Mouse (Mus musculus): ENCODE measurements around the gene Olfr624. TPM values are rescaled to one million over a fixed set of nuclear protein-coding genes. Genes with fewer than 3 reads are reported as not detected.

Gene Olfr624
- polyA plus RNA-seq, 1 experiment = 0.13 TPM

DNA sequence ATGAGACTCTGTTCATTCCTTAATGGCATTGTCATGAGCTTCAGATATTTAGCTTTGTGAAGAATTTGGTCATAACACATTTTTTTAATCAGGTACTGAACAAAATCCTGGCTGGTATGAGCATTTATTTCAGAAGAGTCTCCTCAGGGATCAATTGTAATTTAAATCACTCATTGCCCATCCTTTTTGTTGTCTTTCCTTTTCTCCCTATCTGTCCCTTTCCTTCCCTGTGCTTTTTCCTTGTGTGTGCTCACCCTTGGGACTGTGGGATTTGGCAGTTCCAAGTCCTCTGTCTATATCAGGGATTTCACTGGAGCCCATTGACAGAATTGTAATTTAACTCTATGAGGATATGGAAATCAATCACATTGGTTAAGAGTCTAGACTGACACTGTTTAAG, 7.4 kb downstream of the Olfr624 start, which contains the start of gene Olfr623:
Gene Olfr623 (minus strand): TSS at position 101 of the 400 bp plus-strand sequence.
- Histone ChIP-seq H3K27ac (ENCODE audit: insufficient read depth, low read length) (no peak within 1 kb of the TSS), H3K27me3 (ENCODE audit: control insufficient read depth, insufficient read depth, low read length, poor library complexity, severe bottlenecking) (no peaks in the 10 kb centered on the region), H3K4me1 (ENCODE audit: control insufficient read depth, insufficient read depth, low read length) (no peaks in the 10 kb centered on the region), H3K36me3 (ENCODE audit: control insufficient read depth, insufficient read depth, low read length, poor library complexity, severe bottlenecking) (no peaks in the 10 kb centered on the region), H3K9me3 (replicated peaks; ENCODE audit: control insufficient read depth, insufficient read depth, low read length, poor library complexity, severe bottlenecking) (no peaks in the 10 kb centered on the region), H3K9ac (ENCODE audit: low read depth, poor library complexity, severe bottlenecking) (no peak within 1 kb of the TSS), H3K4me3 (ENCODE audit: low read depth, low read length) (no peak within 1 kb of the TSS)
- TF ChIP-seq CTCF (IDR thresholded peaks at IDR 0.05; ENCODE audit: low read depth, low read length) (no peak), POLR2A (IDR thresholded peaks at IDR 0.05; ENCODE audit: insufficient read depth, low read length) (no peak), EP300 (IDR thresholded peaks at IDR 0.05; ENCODE audit: insufficient read depth, low read depth, low read length) (no peak)

DNA sequence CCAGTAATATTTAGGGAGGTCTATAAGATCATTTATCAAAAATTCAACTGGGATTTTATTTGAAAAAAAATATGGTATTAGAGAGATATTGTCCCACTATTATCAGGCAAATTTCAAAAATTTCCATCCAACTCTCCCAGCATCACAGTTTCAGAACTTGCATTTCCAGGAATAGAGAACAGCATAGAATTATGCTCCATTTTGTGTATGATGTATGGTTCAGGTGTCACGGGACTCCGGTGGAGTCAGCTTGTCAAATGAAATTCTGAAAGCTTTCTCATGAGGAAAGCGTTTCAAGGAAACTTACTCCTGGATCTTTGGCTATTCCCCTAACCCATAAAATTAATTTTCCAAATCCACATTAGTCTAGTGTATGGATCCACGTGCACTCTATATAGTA, 26.9 kb downstream of the Olfr624 start:
- H3K4me1 ChIP-seq (ENCODE audit: control insufficient read depth, insufficient read depth, low read length) = no peaks in the 10 kb centered on the region
- no peaks in the 10 kb centered on the region for H3K36me3 ChIP-seq (ENCODE audit: control insufficient read depth, insufficient read depth, low read length, poor library complexity, severe bottlenecking)
- no peak for TF ChIP-seq EP300 (IDR thresholded peaks at IDR 0.05; ENCODE audit: insufficient read depth, low read depth, low read length)
- TF ChIP-seq POLR2A (IDR thresholded peaks at IDR 0.05; ENCODE audit: insufficient read depth, low read length) = no peak
- TF ChIP-seq CTCF (IDR thresholded peaks at IDR 0.05; ENCODE audit: low read depth, low read length) = no peak
- no peak overlapping the region for H3K4me3 ChIP-seq (ENCODE audit: low read depth, low read length)
- no peaks in the 10 kb centered on the region for H3K27me3 ChIP-seq (ENCODE audit: control insufficient read depth, insufficient read depth, low read length, poor library complexity, severe bottlenecking)
- H3K9me3 ChIP-seq (replicated peaks; ENCODE audit: control insufficient read depth, insufficient read depth, low read length, poor library complexity, severe bottlenecking) = no peaks in the 10 kb centered on the region
- H3K9ac ChIP-seq (ENCODE audit: low read depth, poor library complexity, severe bottlenecking) = no peak overlapping the region
- H3K27ac ChIP-seq (ENCODE audit: insufficient read depth, low read length) = no peak overlapping the region

DNA sequence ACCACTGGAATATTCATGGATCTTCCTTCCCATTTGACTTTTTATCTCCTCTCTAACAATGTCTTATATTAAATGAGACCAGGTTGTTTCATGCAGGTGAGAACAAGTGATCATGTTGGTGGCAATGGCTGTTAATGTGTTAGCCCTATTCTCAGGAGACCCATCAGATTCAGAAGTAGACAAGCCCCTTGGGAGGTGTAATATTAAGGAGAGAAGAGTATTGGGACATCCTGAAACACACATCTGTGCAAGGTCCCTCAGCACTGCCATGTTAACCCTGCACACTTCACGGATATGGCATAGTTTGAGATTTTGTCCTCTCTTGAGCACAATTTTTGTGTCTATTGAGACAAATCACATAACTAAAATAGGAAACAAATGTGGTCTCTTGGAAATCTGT, 28.4 kb downstream of the Olfr624 start, which contains the start of gene Olfr622:
Gene Olfr622 (minus strand): TSS at position 101 of the 400 bp plus-strand sequence.
- Histone ChIP-seq H3K27me3 (ENCODE audit: control insufficient read depth, insufficient read depth, low read length, poor library complexity, severe bottlenecking) (no peaks in the 10 kb centered on the region), H3K9me3 (replicated peaks; ENCODE audit: control insufficient read depth, insufficient read depth, low read length, poor library complexity, severe bottlenecking) (no peaks in the 10 kb centered on the region), H3K4me3 (ENCODE audit: low read depth, low read length) (no peak within 1 kb of the TSS), H3K36me3 (ENCODE audit: control insufficient read depth, insufficient read depth, low read length, poor library complexity, severe bottlenecking) (no peaks in the 10 kb centered on the region), H3K9ac (ENCODE audit: low read depth, poor library complexity, severe bottlenecking) (no peak within 1 kb of the TSS), H3K4me1 (ENCODE audit: control insufficient read depth, insufficient read depth, low read length) (no peaks in the 10 kb centered on the region), H3K27ac (ENCODE audit: insufficient read depth, low read length) (no peak within 1 kb of the TSS)
- no peak for TF ChIP-seq CTCF (IDR thresholded peaks at IDR 0.05; ENCODE audit: low read depth, low read length)
- TF ChIP-seq POLR2A (IDR thresholded peaks at IDR 0.05; ENCODE audit: insufficient read depth, low read length) = no peak
- TF ChIP-seq EP300 (IDR thresholded peaks at IDR 0.05; ENCODE audit: insufficient read depth, low read depth, low read length) = no peak

DNA sequence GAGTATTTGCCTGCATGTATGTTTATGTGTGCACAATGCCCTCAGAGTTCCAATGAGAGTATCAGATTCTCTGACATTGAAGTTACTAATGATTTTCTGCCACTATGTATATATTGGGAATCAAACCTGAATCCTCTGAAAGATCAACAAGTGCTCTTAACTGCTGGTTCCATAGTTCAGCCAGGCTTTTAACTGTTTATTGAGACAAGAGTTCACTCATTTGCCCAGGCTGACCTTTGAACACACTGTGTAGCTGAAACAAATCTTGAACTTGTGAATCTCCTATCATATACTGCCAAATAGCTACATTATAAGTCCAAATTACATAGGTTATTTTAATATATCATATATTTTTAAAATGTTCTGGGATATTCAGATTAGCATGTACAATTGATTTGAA, 34.2 kb downstream of the Olfr624 start:
- Histone ChIP-seq H3K9ac (ENCODE audit: low read depth, poor library complexity, severe bottlenecking) (no peak overlapping the region), H3K4me3 (ENCODE audit: low read depth, low read length) (no peak overlapping the region), H3K27ac (ENCODE audit: insufficient read depth, low read length) (no peak overlapping the region), H3K9me3 (replicated peaks; ENCODE audit: control insufficient read depth, insufficient read depth, low read length, poor library complexity, severe bottlenecking) (no peaks in the 10 kb centered on the region), H3K4me1 (ENCODE audit: control insufficient read depth, insufficient read depth, low read length) (no peaks in the 10 kb centered on the region), H3K27me3 (ENCODE audit: control insufficient read depth, insufficient read depth, low read length, poor library complexity, severe bottlenecking) (no peaks in the 10 kb centered on the region), H3K36me3 (ENCODE audit: control insufficient read depth, insufficient read depth, low read length, poor library complexity, severe bottlenecking) (no peaks in the 10 kb centered on the region)
- TF ChIP-seq POLR2A (IDR thresholded peaks at IDR 0.05; ENCODE audit: insufficient read depth, low read length) (no peak), CTCF (IDR thresholded peaks at IDR 0.05; ENCODE audit: low read depth, low read length) (no peak), EP300 (IDR thresholded peaks at IDR 0.05; ENCODE audit: insufficient read depth, low read depth, low read length) (no peak)

Other genes starting within 250 kb of the Olfr624 start
- gene Olfr605, start 225.8 kb downstream of the Olfr624 start, polyA plus RNA-seq (2011; ENCODE audit: insufficient read depth, insufficient read length, low read depth, missing spikeins) = not detected in 2 replicates
- not detected in 2 replicates for gene Olfr606, start 222.1 kb downstream of the Olfr624 start, polyA plus RNA-seq (2011; ENCODE audit: insufficient read depth, insufficient read length, low read depth, missing spikeins)
- 0.13 TPM in 1 of 2 replicates, not detected in the other for gene Olfr607, start 207.0 kb downstream of the Olfr624 start, polyA plus RNA-seq (2011; ENCODE audit: insufficient read depth, insufficient read length, low read depth, missing spikeins)
- gene Olfr608, start 201.3 kb downstream of the Olfr624 start, polyA plus RNA-seq (2011; ENCODE audit: insufficient read depth, insufficient read length, low read depth, missing spikeins) = not detected in 2 replicates
- gene Olfr609, start 173.1 kb downstream of the Olfr624 start, polyA plus RNA-seq (2011; ENCODE audit: insufficient read depth, insufficient read length, low read depth, missing spikeins) = not detected in 2 replicates
- gene Olfr610, start 159.1 kb downstream of the Olfr624 start, polyA plus RNA-seq (2011; ENCODE audit: insufficient read depth, insufficient read length, low read depth, missing spikeins) = not detected in 2 replicates
- not detected in 2 replicates for gene Olfr611, start 150.3 kb downstream of the Olfr624 start, polyA plus RNA-seq (2011; ENCODE audit: insufficient read depth, insufficient read length, low read depth, missing spikeins)
- not detected in 2 replicates for gene Olfr612, start 128.5 kb downstream of the Olfr624 start, polyA plus RNA-seq (2011; ENCODE audit: insufficient read depth, insufficient read length, low read depth, missing spikeins)
- not detected in 2 replicates for gene Olfr613, start 123.1 kb downstream of the Olfr624 start, polyA plus RNA-seq (2011; ENCODE audit: insufficient read depth, insufficient read length, low read depth, missing spikeins)
- not detected in 2 replicates for gene Olfr615, start 115.1 kb downstream of the Olfr624 start, polyA plus RNA-seq (2011; ENCODE audit: insufficient read depth, insufficient read length, low read depth, missing spikeins)
- not detected in 2 replicates for gene Olfr616, start 102.0 kb downstream of the Olfr624 start, polyA plus RNA-seq (2011; ENCODE audit: insufficient read depth, insufficient read length, low read depth, missing spikeins)
- gene Olfr617, start 98.1 kb downstream of the Olfr624 start, polyA plus RNA-seq (2011; ENCODE audit: insufficient read depth, insufficient read length, low read depth, missing spikeins) = not detected in 2 replicates
- not detected in 2 replicates for gene Olfr618, start 81.1 kb downstream of the Olfr624 start, polyA plus RNA-seq (2011; ENCODE audit: insufficient read depth, insufficient read length, low read depth, missing spikeins)
- not detected in 2 replicates for gene Olfr619, start 70.6 kb downstream of the Olfr624 start, polyA plus RNA-seq (2011; ENCODE audit: insufficient read depth, insufficient read length, low read depth, missing spikeins)
- not detected in 2 replicates for gene Olfr620, start 58.7 kb downstream of the Olfr624 start, polyA plus RNA-seq (2011; ENCODE audit: insufficient read depth, insufficient read length, low read depth, missing spikeins)
- gene Olfr622, start 28.5 kb downstream of the Olfr624 start, polyA plus RNA-seq (2011; ENCODE audit: insufficient read depth, insufficient read length, low read depth, missing spikeins) = not detected in 2 replicates
- gene Olfr623, start 7.5 kb downstream of the Olfr624 start, polyA plus RNA-seq (2011; ENCODE audit: insufficient read depth, insufficient read length, low read depth, missing spikeins) = not detected in 2 replicates
- not detected in 2 replicates for gene Olfr625-ps1, start 11.5 kb upstream of the Olfr624 start, polyA plus RNA-seq (2011; ENCODE audit: insufficient read depth, insufficient read length, low read depth, missing spikeins)
- 0.16 TPM in 1 of 2 replicates, not detected in the other for gene Olfr243, start 43.5 kb upstream of the Olfr624 start, polyA plus RNA-seq (2011; ENCODE audit: insufficient read depth, insufficient read length, low read depth, missing spikeins)
- gene Olfr628, start 59.2 kb upstream of the Olfr624 start, polyA plus RNA-seq (2011; ENCODE audit: insufficient read depth, insufficient read length, low read depth, missing spikeins) = not detected in 2 replicates
- gene Olfr629, start 73.8 kb upstream of the Olfr624 start, polyA plus RNA-seq (2011; ENCODE audit: insufficient read depth, insufficient read length, low read depth, missing spikeins) = not detected in 2 replicates
- gene Olfr630, start 86.1 kb upstream of the Olfr624 start, polyA plus RNA-seq (2011; ENCODE audit: insufficient read depth, insufficient read length, low read depth, missing spikeins) = not detected in 2 replicates
- not detected in 2 replicates for gene Olfr69, start 100.4 kb upstream of the Olfr624 start, polyA plus RNA-seq (2011; ENCODE audit: insufficient read depth, insufficient read length, low read depth, missing spikeins)
- gene Olfr68, start 108.5 kb upstream of the Olfr624 start, polyA plus RNA-seq (2011; ENCODE audit: insufficient read depth, insufficient read length, low read depth, missing spikeins) = not detected in 2 replicates
- not detected in 2 replicates for gene Olfr67, start 120.6 kb upstream of the Olfr624 start, polyA plus RNA-seq (2011; ENCODE audit: insufficient read depth, insufficient read length, low read depth, missing spikeins)
- 1.2 and 2.2 TPM in 2 replicates for gene Hbb-bt, start 142.8 kb upstream of the Olfr624 start, polyA plus RNA-seq (2011; ENCODE audit: insufficient read depth, insufficient read length, low read depth, missing spikeins)
- 3.5 TPM in 1 of 2 replicates, not detected in the other for gene Hbb-bs, start 156.9 kb upstream of the Olfr624 start, polyA plus RNA-seq (2011; ENCODE audit: insufficient read depth, insufficient read length, low read depth, missing spikeins)
- not detected in 2 replicates for gene Hbb-bh2, start 169.3 kb upstream of the Olfr624 start, polyA plus RNA-seq (2011; ENCODE audit: insufficient read depth, insufficient read length, low read depth, missing spikeins)
- not detected in 2 replicates for gene Hbb-bh1, start 172.0 kb upstream of the Olfr624 start, polyA plus RNA-seq (2011; ENCODE audit: insufficient read depth, insufficient read length, low read depth, missing spikeins)
- gene Hbb-y, start 182.0 kb upstream of the Olfr624 start, polyA plus RNA-seq (2011; ENCODE audit: insufficient read depth, insufficient read length, low read depth, missing spikeins) = 1.4 TPM in 1 of 2 replicates, not detected in the other
- gene Olfr66, start 215.1 kb upstream of the Olfr624 start, polyA plus RNA-seq (2011; ENCODE audit: insufficient read depth, insufficient read length, low read depth, missing spikeins) = not detected in 2 replicates
- gene Olfr64, start 223.3 kb upstream of the Olfr624 start, polyA plus RNA-seq (2011; ENCODE audit: insufficient read depth, insufficient read length, low read depth, missing spikeins) = not detected in 2 replicates
- gene Olfr65, start 232.3 kb upstream of the Olfr624 start, polyA plus RNA-seq (2011; ENCODE audit: insufficient read depth, insufficient read length, low read depth, missing spikeins) = not detected in 2 replicates

Measured in ES-Bruce4 (cell line).